Mouse (Mus musculus): ENCODE results near the gene Gm13283.
"Not testable (repeated sequence)": the region's sequence is repeated elsewhere in the genome, so short reads cannot be mapped to it uniquely, and the experiment has no call there.

The Gm13283 gene

GRCm38 (mm10) chr4:88759610-88760268 lies at the start of gene Gm13283:
Gene Gm13283 (plus strand): TSS chr4:88760119.
- DNase-seq (ENCODE audit: low read depth, low spot score) = peak; percentile 1

- DNase-seq (ENCODE audit: low read depth, low spot score) = peak; percentile 84
These were observed 45.6 kb upstream of the Gm13283 start for GRCm38 (mm10) chr4:88714281-88714680.

GRCm38 (mm10) chr4:88715059-88715458 lies 44.9 kb upstream of the Gm13283 start:
- DNase-seq (ENCODE audit: low read depth, low spot score) = peak; percentile 76

GRCm38 (mm10) chr4:88718715-88719114 lies 41.2 kb upstream of the Gm13283 start:
- DNase-seq (ENCODE audit: low read depth, low spot score) = peak; percentile 21

GRCm38 (mm10) chr4:88721791-88722721 lies 37.9 kb upstream of the Gm13283 start, which contains the start of the genes Gm26566 and Klhl9:
Gene Gm26566 (plus strand): TSS chr4:88721805.
Gene Klhl9 (minus strand): TSS chr4:88722465.
- peak; percentile 94 for DNase-seq (ENCODE audit: low read depth, low spot score)

GRCm38 (mm10) chr4:88723497-88724090 lies 36.3 kb upstream of the Gm13283 start:
- DNase-seq (ENCODE audit: low read depth, low spot score) = no peak

- DNase-seq (ENCODE audit: low read depth, low spot score) = no peak
These were observed 33.2 kb upstream of the Gm13283 start for GRCm38 (mm10) chr4:88726727-88727126.

- DNase-seq (ENCODE audit: low read depth, low spot score) = peak; percentile 61
These were observed 32.6 kb upstream of the Gm13283 start for GRCm38 (mm10) chr4:88727324-88727723.

GRCm38 (mm10) chr4:88738480-88738879 lies 21.4 kb upstream of the Gm13283 start:
- peak; percentile 83 for DNase-seq (ENCODE audit: low read depth, low spot score)

GRCm38 (mm10) chr4:88739036-88739435 lies 20.9 kb upstream of the Gm13283 start:
- DNase-seq (ENCODE audit: low read depth, low spot score) = no peak

- no peak for DNase-seq (ENCODE audit: low read depth, low spot score)
These were observed 18.5 kb upstream of the Gm13283 start for GRCm38 (mm10) chr4:88741426-88741825.

GRCm38 (mm10) chr4:88742771-88743371 lies 17.0 kb upstream of the Gm13283 start:
- peak; percentile 28 for DNase-seq (ENCODE audit: low read depth, low spot score)

GRCm38 (mm10) chr4:88744207-88744606 lies 15.7 kb upstream of the Gm13283 start:
- no peak for DNase-seq (ENCODE audit: low read depth, low spot score)

- no peak for DNase-seq (ENCODE audit: low read depth, low spot score)
These were observed 10.0 kb upstream of the Gm13283 start for GRCm38 (mm10) chr4:88749926-88750325.

- DNase-seq (ENCODE audit: low read depth, low spot score) = not testable (repeated sequence)
These were observed 5.0 kb upstream of the Gm13283 start, which contains the start of gene Gm13271 for GRCm38 (mm10) chr4:88754818-88755340. Gene Gm13271 (plus strand): TSS chr4:88754868.

- DNase-seq (ENCODE audit: low read depth, low spot score) = peak; percentile 17
These were observed 3.1 kb upstream of the Gm13283 start for GRCm38 (mm10) chr4:88756581-88757513.

- DNase-seq (ENCODE audit: low read depth, low spot score) = not testable (repeated sequence)
These were observed 2.3 kb upstream of the Gm13283 start for GRCm38 (mm10) chr4:88757628-88758031.

- not testable (repeated sequence) for DNase-seq (ENCODE audit: low read depth, low spot score)
These were observed 1.2 kb upstream of the Gm13283 start for GRCm38 (mm10) chr4:88758751-88759150.

- not testable (repeated sequence) for DNase-seq (ENCODE audit: low read depth, low spot score)
These were observed 512 bp downstream of the Gm13283 start for GRCm38 (mm10) chr4:88760431-88760830.

- not testable (repeated sequence) for DNase-seq (ENCODE audit: low read depth, low spot score)
These were observed 1.9 kb downstream of the Gm13283 start for GRCm38 (mm10) chr4:88761776-88762175.
